Mouse (Mus musculus) MEL (cell line): ENCODE measurements around the gene Slc16a10. TPM values are rescaled to one million over a fixed set of nuclear protein-coding genes. Genes with fewer than 3 reads are reported as not detected.

ENCODE experiments used
- DNase-seq: peaks from one replicate; pipeline ENCODE4 v3.0.0; 2011; ENCODE audit warnings: low read depth, low spot score
- H3K27ac ChIP-seq: 2 replicates; pipeline ENCODE4 v1.5.1; 2012; ENCODE audit warnings: low read depth, mild to moderate bottlenecking, control low read depth, low read length, moderate library complexity; ENCODE audit not compliant: control insufficient read depth
- H3K27me3 ChIP-seq, 2 experiments: fragments of 150-350 bp in 1 of 2; sonication (generic) in 1 of 2; 2 replicates each; pipeline ENCODE4 v1.6.1; 2012; ENCODE audit warnings: low read length in 2 of 2, mild to moderate bottlenecking in 2 of 2, improper control_type of control experiment in 1 of 2, moderate library complexity in 1 of 2; ENCODE audit not compliant: insufficient read depth in 2 of 2, control insufficient read depth in 1 of 2
- H3K36me3 ChIP-seq, 2 experiments: 2 replicates each; pipeline ENCODE4 v1.6.1; 2012 to 2014; ENCODE audit warnings: low read length in 2 of 2, improper control_type of control experiment in 1 of 2, inconsistent platforms in 1 of 2, mild to moderate bottlenecking in 1 of 2; ENCODE audit not compliant: insufficient read depth in 2 of 2, control insufficient read depth in 1 of 2
- H3K4me1 ChIP-seq, 2 experiments: fragments of 150-350 bp in 1 of 2; sonication (generic) in 1 of 2; 2 replicates each; pipeline ENCODE4 v1.6.1; 2012; ENCODE audit warnings: low read length in 2 of 2, improper control_type of control experiment in 1 of 2, mild to moderate bottlenecking in 1 of 2; ENCODE audit not compliant: insufficient read depth in 2 of 2, control insufficient read depth in 1 of 2
- H3K4me3 ChIP-seq, 2 experiments: fragments of 150-350 bp in 1 of 2; sonication (generic) in 1 of 2; 2 replicates each; pipeline ENCODE4 v1.5.1; 2012; ENCODE audit warnings: low read depth in 2 of 2, low read length in 2 of 2, mild to moderate bottlenecking in 2 of 2, moderate library complexity in 2 of 2, control low read depth in 1 of 2, improper control_type of control experiment in 1 of 2; ENCODE audit not compliant: control insufficient read depth in 1 of 2, insufficient read depth in 1 of 2
- H3K79me2 ChIP-seq: 2 replicates; pipeline ENCODE4 v1.6.1; 2012; ENCODE audit warnings: mild to moderate bottlenecking, low read length, moderate library complexity; ENCODE audit not compliant: control insufficient read depth, poor library complexity, insufficient read depth
- H3K9ac ChIP-seq: 2 replicates; pipeline ENCODE4 v1.6.1; 2012; ENCODE audit warnings: low read depth, mild to moderate bottlenecking, control low read depth, low read length, moderate library complexity; ENCODE audit not compliant: control insufficient read depth, poor library complexity, severe bottlenecking
- H3K9me3 ChIP-seq: fragments of 150-350 bp; sonication (generic); replicated peaks from 2 replicates; pipeline ENCODE4 v1.6.1; 2012; ENCODE audit warnings: mild to moderate bottlenecking, low read length, improper control_type of control experiment, moderate library complexity; ENCODE audit not compliant: insufficient read depth
- BHLHE40 ChIP-seq: IDR thresholded peaks from 2 replicates; pipeline ENCODE4 v1.6.1; 2012; ENCODE audit warnings: low read depth, mild to moderate bottlenecking, inconsistent platforms, low read length, improper control_type of control experiment, borderline replicate concordance
- CHD2 ChIP-seq: IDR thresholded peaks from 2 replicates; pipeline ENCODE4 v1.6.1; 2011; ENCODE audit warnings: low read length, improper control_type of control experiment
- E2F4 ChIP-seq: IDR thresholded peaks from 2 replicates; pipeline ENCODE4 v1.6.1; 2011; ENCODE audit warnings: low read depth, low read length, improper control_type of control experiment, borderline replicate concordance
- ELF1 ChIP-seq: IDR thresholded peaks from 2 replicates; pipeline ENCODE4 v1.6.1; 2014; ENCODE audit warnings: low read depth, mild to moderate bottlenecking, inconsistent platforms, low read length, improper control_type of control experiment, moderate library complexity
- EP300 ChIP-seq, 2 experiments: IDR thresholded peaks; 2 replicates each; pipeline ENCODE4 v1.6.1; 2011; ENCODE audit warnings: improper control_type of control experiment in 2 of 2, low read length in 2 of 2, low read depth in 1 of 2, mild to moderate bottlenecking in 1 of 2
- ETS1 ChIP-seq: IDR thresholded peaks from 2 replicates; pipeline ENCODE4 v1.6.1; 2012; ENCODE audit warnings: low read depth, mild to moderate bottlenecking, inconsistent platforms, low read length, improper control_type of control experiment, moderate library complexity
- GATA1 ChIP-seq: IDR thresholded peaks from 2 replicates; pipeline ENCODE4 v1.6.1; 2011; ENCODE audit warnings: low read depth, low read length, improper control_type of control experiment
- JUND ChIP-seq: IDR thresholded peaks from 2 replicates; pipeline ENCODE4 v1.6.1; 2011; ENCODE audit warnings: low read depth, mild to moderate bottlenecking, improper control_type of control experiment, low read length
- KAT2A ChIP-seq: conservative IDR thresholded peaks from 2 replicates; pipeline ENCODE4 v1.6.1; 2012; ENCODE audit warnings: low read depth, low read length, improper control_type of control experiment, inconsistent platforms
- MAX ChIP-seq: IDR thresholded peaks from 2 replicates; pipeline ENCODE4 v1.6.1; 2011; ENCODE audit warnings: low read length, improper control_type of control experiment
- MAZ ChIP-seq: IDR thresholded peaks from 2 replicates; pipeline ENCODE4 v1.6.1; 2012; ENCODE audit warnings: low read depth, mild to moderate bottlenecking, inconsistent platforms, low read length, improper control_type of control experiment
- MYB ChIP-seq: IDR thresholded peaks from 2 replicates; pipeline ENCODE4 v1.6.1; 2011; ENCODE audit warnings: mild to moderate bottlenecking, low read depth, low read length, improper control_type of control experiment
- MYC ChIP-seq: IDR thresholded peaks from 2 replicates; pipeline ENCODE4 v1.6.1; 2011; ENCODE audit warnings: low read depth, mild to moderate bottlenecking, low read length, improper control_type of control experiment, moderate library complexity
- NELFE ChIP-seq: IDR thresholded peaks from 2 replicates; pipeline ENCODE4 v1.6.1; 2011; ENCODE audit warnings: low read depth, low read length, improper control_type of control experiment
- NRF1 ChIP-seq: IDR thresholded peaks from 2 replicates; pipeline ENCODE4 v1.6.1; 2014; ENCODE audit warnings: low read depth, mild to moderate bottlenecking, inconsistent platforms, low read length, improper control_type of control experiment, moderate library complexity; ENCODE audit not compliant: poor library complexity, insufficient read depth, severe bottlenecking
- POLR2A ChIP-seq, 2 experiments: IDR thresholded peaks; 2 replicates each; pipeline ENCODE4 v1.6.1; 2011 to 2012; ENCODE audit warnings: low read length in 2 of 2, mild to moderate bottlenecking in 2 of 2, control low read depth in 1 of 2, improper control_type of control experiment in 1 of 2, low read depth in 1 of 2, moderate library complexity in 1 of 2; ENCODE audit not compliant: control insufficient read depth in 1 of 2, insufficient read depth in 1 of 2, poor library complexity in 1 of 2
- RAD21 ChIP-seq: IDR thresholded peaks from 2 replicates; pipeline ENCODE4 v1.6.1; 2011; ENCODE audit warnings: mild to moderate bottlenecking, low read depth, low read length, improper control_type of control experiment
- SIN3A ChIP-seq: IDR thresholded peaks from 2 replicates; pipeline ENCODE4 v1.6.1; 2012; ENCODE audit warnings: low read length, improper control_type of control experiment, inconsistent platforms
- SMC3 ChIP-seq: IDR thresholded peaks from 2 replicates; pipeline ENCODE4 v1.6.1; 2011; ENCODE audit warnings: low read depth, low read length, improper control_type of control experiment
- TAL1 ChIP-seq: IDR thresholded peaks from 2 replicates; pipeline ENCODE4 v1.6.1; 2012; ENCODE audit warnings: mild to moderate bottlenecking, inconsistent platforms, low read length, moderate library complexity, mixed read lengths
- TCF12 ChIP-seq: IDR thresholded peaks from 2 replicates; pipeline ENCODE4 v1.6.1; 2014; ENCODE audit warnings: low read depth, mild to moderate bottlenecking, inconsistent platforms, low read length, improper control_type of control experiment, moderate library complexity
- UBTF ChIP-seq: IDR thresholded peaks from 2 replicates; pipeline ENCODE4 v1.6.1; 2012; ENCODE audit warnings: low read depth, mild to moderate bottlenecking, inconsistent platforms, low read length, improper control_type of control experiment, moderate library complexity, borderline replicate concordance; ENCODE audit not compliant: insufficient read depth
- ZC3H11A ChIP-seq: IDR thresholded peaks from 2 replicates; pipeline ENCODE4 v1.6.1; 2012; ENCODE audit warnings: low read depth, mild to moderate bottlenecking, inconsistent platforms, low read length, improper control_type of control experiment
- ZKSCAN1 ChIP-seq: IDR thresholded peaks from 2 replicates; pipeline ENCODE4 v1.6.1; 2012; ENCODE audit warnings: low read depth, mild to moderate bottlenecking, inconsistent platforms, low read length, improper control_type of control experiment, moderate library complexity
- ZMIZ1 ChIP-seq: IDR thresholded peaks from 2 replicates; pipeline ENCODE4 v1.6.1; 2012; ENCODE audit warnings: low read depth, mild to moderate bottlenecking, inconsistent platforms, low read length, improper control_type of control experiment, moderate library complexity
- ZNF384 ChIP-seq: IDR thresholded peaks from 2 replicates; pipeline ENCODE4 v1.6.1; 2012; ENCODE audit warnings: low read depth, mild to moderate bottlenecking, inconsistent platforms, low read length, improper control_type of control experiment
- polyA plus RNA-seq, 2 experiments: library from polyadenylated mRNA; stranded (reverse) in 1 of 2; unstranded in 1 of 2; fragments of >175 nt in 1 of 2; fragments of >200 nt in 1 of 2; gene quantifications; 2 replicates each; pipeline versions ENCODE4 v1.2.1 to v1.2.4; 2012; ENCODE audit warnings: low replicate concordance in 2 of 2, low read depth in 1 of 2; ENCODE audit not compliant: insufficient read length in 2 of 2, insufficient read depth in 1 of 2, missing spikeins in 1 of 2
- total RNA-seq: library from RNA; depleted of rRNA; stranded (reverse); fragments of 300-350 nt; gene quantifications from 2 replicates; pipeline ENCODE4 v1.2.3, GENCODE M21; 2012

The Slc16a10 gene
- total and polyA plus RNA-seq, 3 experiments = 13.2 to 17.9 TPM; not detected in 1

DNA sequence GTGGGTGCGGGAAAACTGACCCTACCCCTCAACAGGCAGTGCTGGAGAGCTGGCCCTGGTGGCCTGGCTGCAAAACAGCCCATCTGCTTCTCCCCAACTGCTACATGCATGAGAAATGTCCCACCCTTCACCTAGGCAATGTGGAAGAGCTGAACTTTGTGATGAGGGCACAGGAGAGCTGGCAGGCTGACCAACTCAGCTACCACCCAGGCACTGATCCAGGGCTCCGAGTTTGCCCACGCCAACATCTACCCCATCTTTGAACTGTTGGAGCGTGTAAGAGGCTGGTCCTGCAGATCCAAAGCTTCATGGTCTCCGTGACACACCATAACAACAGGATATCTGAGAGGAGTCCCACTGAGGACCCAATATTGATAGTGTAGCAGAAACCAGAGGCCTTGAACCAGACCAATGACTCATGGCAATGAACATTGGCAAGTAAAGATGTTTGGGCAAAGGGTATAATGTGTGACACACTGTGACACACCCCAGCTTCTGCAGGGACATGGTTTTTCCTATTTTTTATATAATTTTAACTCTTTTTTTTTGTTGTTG lies 19.7 kb upstream of the Slc16a10 start:
- no peak overlapping the region for H3K27ac ChIP-seq
- H3K9me3 ChIP-seq = no peaks in the 10 kb centered on the region
- no peaks in the 10 kb centered on the region for H3K36me3 ChIP-seq
- no peak overlapping the region for H3K9ac ChIP-seq
- no peaks in the 10 kb centered on the region for H3K27me3 ChIP-seq
- no peaks in the 10 kb centered on the region for H3K79me2 ChIP-seq
- no peak for DNase-seq
- no peak overlapping the region for H3K4me3 ChIP-seq
- H3K4me1 ChIP-seq = peaks cover 0 to 3% of the 10 kb centered on the region in 2 experiments; a peak in 2 of 4 replicates
- TF ChIP-seq GATA1 = no peak

GRCm38 (mm10) chr10:40161236-40161635 lies 19.2 kb upstream of the Slc16a10 start:
- TF ChIP-seq ZMIZ1 (no peak), NELFE (no peak), SIN3A (no peak)

GRCm38 (mm10) chr10:40152550-40152857 lies 10.4 kb upstream of the Slc16a10 start:
- Histone ChIP-seq H3K27ac (peak overlapping the region; percentile 81), H3K79me2 (no peaks in the 10 kb centered on the region), H3K27me3 (no peaks in the 10 kb centered on the region), H3K9ac (peak overlapping the region; percentile 37; the same call in 1 of the 2 replicates), H3K4me1 (peaks cover 38 to 45% of the 10 kb centered on the region in 2 experiments), H3K9me3 (no peaks in the 10 kb centered on the region)
- DNase-seq = peak; percentile 75
- TF ChIP-seq SMC3 (no peak), NRF1 (no peak), MAZ (no peak), E2F4 (no peak), UBTF (no peak), ZNF384 (no peak), ZKSCAN1 (no peak), ETS1 (peak; percentile 65; the same call in 1 of the 2 replicates), CHD2 (no peak), NELFE (no peak), TCF12 (peak; percentile 38), ELF1 (no peak), ZC3H11A (no peak), EP300 (IDR thresholded peaks at IDR 0.05; ENCODE audit: low read depth in 1 of 2, low read length in 2 of 2) (peak; percentile 64), MAX (no peak), TAL1 (no peak), JUND (0 out of 2 replicates have a peak, but pooled peaks have one; percentile 59), GATA1 (0 out of 2 replicates have a peak, but pooled peaks have one; percentile 35), POLR2A (IDR thresholded peaks at IDR 0.05; ENCODE audit: control insufficient read depth in 1 of 2, insufficient read depth in 1 of 2, low read depth in 1 of 2, low read length in 2 of 2, poor library complexity in 1 of 2) (no peak), MYB (peak; percentile 61), RAD21 (no peak), KAT2A (no peak), BHLHE40 (no peak), MYC (no peak)
- TF ChIP-seq, all 39 proteins: peak for 6
- Histone ChIP-seq H3K36me3 (peaks cover 0 to 39% of the 10 kb centered on the region in 2 experiments; a peak in 2 of 4 replicates), H3K4me3 (no peak overlapping the region)

More at GRCm38 (mm10) chr10:40161236-40161635, 19.2 kb upstream of the Slc16a10 start:
- Histone ChIP-seq H3K79me2 (no peaks in the 10 kb centered on the region), H3K9ac (no peak overlapping the region), H3K4me1 (peaks cover 3% of the 10 kb centered on the region in 2 experiments), H3K4me3 (no peak overlapping the region), H3K36me3 (peaks cover 0 to 4% of the 10 kb centered on the region in 2 experiments; a peak in 1 of 4 replicates), H3K9me3 (no peaks in the 10 kb centered on the region), H3K27me3 (no peaks in the 10 kb centered on the region), H3K27ac (no peak overlapping the region)
- DNase-seq = no peak
